Mouse (Mus musculus) testis, postnatal 14 days (tissue): ENCODE data around the gene Aoc2.
"Not testable (repeated sequence)": the region's sequence is repeated elsewhere in the genome, so short reads cannot be mapped to it uniquely, and the experiment has no call there.

Experiments used
- DNase-seq: peaks from one replicate; pipeline ENCODE4 v3.0.0; 2021; ENCODE audit warnings: low spot score

Aoc2 gene

DNA sequence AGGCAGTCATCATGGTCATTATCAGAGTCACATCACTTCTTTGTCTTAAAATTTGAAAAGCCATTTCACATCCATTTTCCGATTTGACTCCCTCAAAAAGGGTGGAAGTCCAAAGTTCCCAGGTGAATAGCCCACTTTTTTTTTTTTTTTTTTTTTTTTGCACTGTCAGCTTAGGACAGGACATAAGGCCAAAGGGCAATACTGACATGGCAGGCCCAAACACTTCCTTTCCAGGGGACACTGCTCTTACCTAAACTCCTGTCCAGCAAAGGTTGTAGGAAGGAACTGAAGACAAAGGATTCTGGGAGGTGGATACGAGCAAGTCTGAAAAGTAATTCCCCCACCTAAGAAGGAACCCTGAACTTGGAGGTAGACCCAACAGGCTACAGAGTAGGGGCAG, 31.1 kb downstream of the Aoc2 start:
- DNase-seq, result no peak

DNA sequence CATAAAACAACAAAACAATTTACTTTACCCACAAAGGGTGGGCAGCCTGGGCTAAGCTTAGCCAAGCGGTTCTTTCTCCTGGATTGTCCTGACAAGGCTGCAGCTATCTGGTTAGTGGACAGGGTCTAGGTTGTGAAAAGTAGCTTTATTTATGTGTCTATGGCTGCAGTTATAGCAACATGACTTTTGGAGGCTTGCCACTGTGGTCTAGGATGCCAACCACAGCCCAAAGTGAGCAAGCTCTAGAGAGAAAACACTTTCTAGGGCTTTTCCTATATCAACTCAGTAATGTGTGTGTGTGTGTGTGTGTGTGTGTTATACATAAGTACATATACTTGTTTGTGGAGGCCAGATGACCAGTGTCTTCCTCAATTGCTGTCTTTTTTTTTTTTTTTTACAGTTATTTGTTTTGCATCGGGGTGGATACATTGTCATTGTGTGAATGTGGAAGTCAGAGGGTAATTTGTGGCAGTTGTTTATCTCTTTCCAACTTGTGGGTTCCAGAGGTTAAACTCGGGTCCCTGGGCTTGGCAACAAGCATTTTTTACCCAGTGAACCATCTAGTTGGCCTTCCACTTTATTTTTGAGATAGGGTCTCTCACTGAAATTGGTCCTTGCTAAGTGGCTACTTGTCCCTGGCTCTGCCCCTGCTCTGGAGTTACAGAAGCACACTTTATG, 32.8 kb downstream of the Aoc2 start:
- no peak for DNase-seq

DNA sequence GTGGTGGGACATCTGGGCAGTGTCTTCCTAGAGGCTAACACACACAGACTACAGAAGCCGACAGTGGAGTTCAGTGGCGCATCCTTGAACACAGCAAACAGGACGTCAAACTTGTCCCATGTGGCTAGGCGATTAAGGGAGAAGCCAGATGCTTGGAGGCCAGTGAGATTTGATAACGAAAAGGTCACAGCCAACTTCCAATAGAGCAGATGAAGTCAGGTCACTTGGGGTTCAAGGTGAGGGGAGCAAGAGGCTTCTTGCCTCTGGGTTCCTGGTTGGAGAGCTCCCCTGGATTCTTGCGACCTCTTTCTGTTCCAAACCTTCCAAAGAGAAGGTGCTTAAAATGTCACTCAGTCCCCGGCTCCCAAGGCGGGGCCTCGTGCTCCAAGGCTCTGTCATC, 34.9 kb downstream of the Aoc2 start:
- DNase-seq, result no peak

DNA sequence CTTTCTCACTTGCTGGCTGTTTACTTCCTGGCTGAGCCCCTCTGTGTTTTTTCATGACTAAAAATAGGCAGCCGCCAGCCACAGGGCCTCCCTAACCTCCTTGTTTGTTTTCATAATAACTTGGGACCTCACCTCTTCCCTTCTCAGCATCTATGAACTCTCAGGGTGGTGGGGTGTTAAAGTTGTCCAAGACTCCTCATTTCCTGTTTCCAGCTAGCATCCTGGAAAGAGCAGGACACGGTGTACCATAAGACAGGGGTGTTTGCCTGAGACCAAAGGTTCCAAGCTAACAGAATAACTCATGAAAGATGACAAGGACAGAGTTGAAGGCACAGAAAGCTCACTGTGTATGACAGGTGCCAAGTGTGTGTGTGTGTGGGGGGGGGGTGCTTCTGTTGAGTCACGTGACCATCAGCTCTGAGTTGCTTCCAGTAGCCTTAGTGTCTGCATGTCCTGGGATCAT, 35.8 kb downstream of the Aoc2 start:
- no peak for DNase-seq

- no peak for DNase-seq
Observed at GRCm38 (mm10) chr11:101364531-101364931, 39.7 kb downstream of the Aoc2 start.

GRCm38 (mm10) chr11:101367326-101367935, 42.6 kb downstream of the Aoc2 start, which contains the start of gene G6pc:
G6pc (plus strand) TSS chr11:101367561.
- no peak for DNase-seq

GRCm38 (mm10) chr11:101370141-101370540, 45.3 kb downstream of the Aoc2 start:
- DNase-seq, result no peak

- no peak for DNase-seq
Observed at GRCm38 (mm10) chr11:101374421-101374938, 49.6 kb downstream of the Aoc2 start.

DNA sequence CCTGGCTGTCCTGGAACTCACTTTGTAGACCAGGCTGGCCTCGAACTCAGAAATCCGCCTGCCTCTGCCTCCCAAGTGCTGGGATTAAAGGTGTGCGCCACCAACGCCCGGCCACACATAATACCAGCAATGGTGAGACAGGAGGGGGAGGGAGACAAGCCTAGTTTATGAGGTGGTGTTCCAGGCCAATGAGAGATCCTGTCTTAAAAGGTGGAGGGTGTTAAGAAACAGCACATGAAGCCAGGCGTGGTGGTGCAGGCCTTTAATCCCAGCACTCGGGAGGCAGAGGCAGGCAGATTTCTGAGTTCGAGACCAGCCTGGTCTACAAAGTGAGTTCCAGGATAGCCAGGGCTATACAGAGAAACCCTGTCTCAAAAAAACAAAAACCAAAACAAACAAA, 53.3 kb downstream of the Aoc2 start:
- not testable (repeated sequence) for DNase-seq

GRCm38 (mm10) chr11:101378926-101379325, 54.1 kb downstream of the Aoc2 start:
- no peak for DNase-seq
